Mouse (Mus musculus) limb, embryonic 10.5 days (tissue): Measurements from ENCODE around the gene Tet3. TPM values are rescaled to one million over a fixed set of nuclear protein-coding genes. Genes with fewer than 3 reads are reported as not detected.

Source experiments
- DNase-seq: peaks from one replicate; pipeline ENCODE4 v3.0.0-alpha.2; 2017; ENCODE audit warnings: low spot score
- H3K27ac ChIP-seq: fragments of 300-500 bp; sonication (generic); 2 replicates; pipeline ENCODE4 v1.5.1; 2016; ENCODE audit warnings: mild to moderate bottlenecking
- H3K27me3 ChIP-seq: fragments of 300-500 bp; sonication (generic); 2 replicates; pipeline ENCODE4 v1.6.1; 2016; ENCODE audit warnings: low read depth, mild to moderate bottlenecking; ENCODE audit not compliant: poor library complexity, severe bottlenecking
- H3K36me3 ChIP-seq: fragments of 300-500 bp; sonication (generic); 2 replicates; pipeline ENCODE4 v1.6.1; 2016; ENCODE audit warnings: mild to moderate bottlenecking, moderate library complexity
- H3K4me1 ChIP-seq: fragments of 300-500 bp; sonication (generic); 2 replicates; pipeline ENCODE4 v1.6.1; 2016
- H3K4me3 ChIP-seq: fragments of 300-500 bp; sonication (generic); 2 replicates; pipeline ENCODE4 v1.5.1; 2016; ENCODE audit warnings: mild to moderate bottlenecking, moderate library complexity
- H3K9me3 ChIP-seq: fragments of 300-500 bp; sonication (generic); replicated peaks from 2 replicates; pipeline ENCODE4 v1.6.1; 2016; ENCODE audit warnings: mild to moderate bottlenecking
- WGBS: fragments of 180-500 bp; shearing (Covaris S2); methylation state at CpG from one replicate; pipeline ENCODE4 v1.1.7; 2016; 5-methylcytosine and 5-hydroxymethylcytosine counted together
- polyA plus RNA-seq: library from polyadenylated mRNA; unstranded; fragments of >200 nt; fragmentation: Nextera tagmentation; extraction: Ambion mirVana; gene quantifications from 2 replicates; pipeline ENCODE4 v1.2.1, GENCODE M21; 2016

The Tet3 gene
- polyA plus RNA-seq, 1 experiment from 2014 or later = 42.7 TPM

- H3K27ac ChIP-seq = no peak overlapping the region
- H3K27me3 ChIP-seq = no peaks in the 10 kb centered on the region
- no peaks in the 10 kb centered on the region for H3K9me3 ChIP-seq
- H3K4me1 ChIP-seq = peaks cover 61% of the 10 kb centered on the region
- no peak for DNase-seq
- WGBS = 92% methylated on average over 9 of the region's 9 CpGs
- peaks cover 59% of the 10 kb centered on the region for H3K36me3 ChIP-seq
- no peak overlapping the region for H3K4me3 ChIP-seq
Measured at GRCm38 (mm10) chr6:83414601-83415355, 44.1 kb downstream of the Tet3 start.

- no peak overlapping the region for H3K27ac ChIP-seq
- no peak for DNase-seq
- no peaks in the 10 kb centered on the region for H3K27me3 ChIP-seq
- peaks cover 67% of the 10 kb centered on the region for H3K36me3 ChIP-seq
- no peak overlapping the region for H3K4me3 ChIP-seq
- H3K4me1 ChIP-seq = peaks cover 56% of the 10 kb centered on the region
- WGBS = 93% methylated on average over 1 of the region's 1 CpGs
- H3K9me3 ChIP-seq = no peaks in the 10 kb centered on the region
Measured at GRCm38 (mm10) chr6:83413686-83414085, 45.2 kb downstream of the Tet3 start.

- peaks cover 74% of the 10 kb centered on the region for H3K36me3 ChIP-seq
- H3K4me1 ChIP-seq = peaks cover 51% of the 10 kb centered on the region
- no peaks in the 10 kb centered on the region for H3K9me3 ChIP-seq
- 80% methylated on average over 5 of the region's 5 CpGs for WGBS
- H3K4me3 ChIP-seq = no peak overlapping the region
- H3K27ac ChIP-seq = no peak overlapping the region
- no peak for DNase-seq
- no peaks in the 10 kb centered on the region for H3K27me3 ChIP-seq
Measured at GRCm38 (mm10) chr6:83412854-83413401, 46.0 kb downstream of the Tet3 start.

- WGBS = 88% methylated on average over 10 of the region's 10 CpGs
- peaks cover 47% of the 10 kb centered on the region for H3K4me1 ChIP-seq
Measured at GRCm38 (mm10) chr6:83412362-83412853, 46.5 kb downstream of the Tet3 start.

GRCm38 (mm10) chr6:83411635-83412361 lies 47.1 kb downstream of the Tet3 start:
- Histone ChIP-seq H3K4me3 (no peak overlapping the region), H3K27ac (no peak overlapping the region), H3K4me1 (peaks cover 41% of the 10 kb centered on the region), H3K27me3 (no peaks in the 10 kb centered on the region), H3K9me3 (no peaks in the 10 kb centered on the region), H3K36me3 (peaks cover 83% of the 10 kb centered on the region)
- WGBS = 86% methylated on average over 9 of the region's 9 CpGs
- DNase-seq = no peak

More at GRCm38 (mm10) chr6:83412362-83412853, 46.5 kb downstream of the Tet3 start:
- Histone ChIP-seq H3K27me3 (no peaks in the 10 kb centered on the region), H3K4me3 (no peak overlapping the region), H3K9me3 (no peaks in the 10 kb centered on the region), H3K36me3 (peaks cover 77% of the 10 kb centered on the region), H3K27ac (no peak overlapping the region)
- no peak for DNase-seq

GRCm38 (mm10) chr6:83410046-83410706 lies 48.7 kb downstream of the Tet3 start:
- Histone ChIP-seq H3K4me3 (no peak overlapping the region), H3K27me3 (no peaks in the 10 kb centered on the region), H3K9me3 (no peaks in the 10 kb centered on the region), H3K4me1 (peaks cover 34% of the 10 kb centered on the region), H3K36me3 (peaks cover 89% of the 10 kb centered on the region), H3K27ac (no peak overlapping the region)
- 78% methylated on average over 9 of the region's 9 CpGs for WGBS
- no peak for DNase-seq

GRCm38 (mm10) chr6:83408510-83408909 lies 50.4 kb downstream of the Tet3 start:
- H3K9me3 ChIP-seq = no peaks in the 10 kb centered on the region
- 93% methylated on average over 9 of the region's 9 CpGs for WGBS
- peaks cover 91% of the 10 kb centered on the region for H3K36me3 ChIP-seq
- H3K4me3 ChIP-seq = no peak overlapping the region
- DNase-seq = no peak
- H3K27ac ChIP-seq = no peak overlapping the region
- peaks cover 34% of the 10 kb centered on the region for H3K4me1 ChIP-seq
- H3K27me3 ChIP-seq = no peaks in the 10 kb centered on the region

- Histone ChIP-seq H3K27me3 (no peaks in the 10 kb centered on the region), H3K36me3 (peaks cover 92% of the 10 kb centered on the region), H3K4me1 (peaks cover 7% of the 10 kb centered on the region), H3K4me3 (no peak overlapping the region), H3K27ac (0 out of 2 replicates have a peak overlapping the region, but pooled peaks have one; percentile 7), H3K9me3 (no peaks in the 10 kb centered on the region)
- 86% methylated on average over 7 of the region's 7 CpGs for WGBS
- DNase-seq = no peak
Measured at GRCm38 (mm10) chr6:83405511-83406064, 53.3 kb downstream of the Tet3 start.

- H3K27me3 ChIP-seq = no peaks in the 10 kb centered on the region
- DNase-seq = no peak
- H3K27ac ChIP-seq = no peak overlapping the region
- no peak overlapping the region for H3K4me3 ChIP-seq
- WGBS = 98% methylated on average over 13 of the region's 13 CpGs
- H3K9me3 ChIP-seq = no peaks in the 10 kb centered on the region
- H3K4me1 ChIP-seq = no peaks in the 10 kb centered on the region
- peaks cover 97% of the 10 kb centered on the region for H3K36me3 ChIP-seq
Measured at GRCm38 (mm10) chr6:83404571-83404970, 54.3 kb downstream of the Tet3 start.

GRCm38 (mm10) chr6:83403481-83403880 lies 55.4 kb downstream of the Tet3 start:
- no peak for DNase-seq
- Histone ChIP-seq H3K4me3 (no peak overlapping the region), H3K27ac (no peak overlapping the region), H3K27me3 (no peaks in the 10 kb centered on the region), H3K9me3 (no peaks in the 10 kb centered on the region), H3K36me3 (peaks cover 100% of the 10 kb centered on the region), H3K4me1 (no peaks in the 10 kb centered on the region)
- 96% methylated on average over 8 of the region's 8 CpGs for WGBS

GRCm38 (mm10) chr6:83399790-83400189 lies 59.1 kb downstream of the Tet3 start:
- no peaks in the 10 kb centered on the region for H3K27me3 ChIP-seq
- no peak overlapping the region for H3K27ac ChIP-seq
- peaks cover 100% of the 10 kb centered on the region for H3K36me3 ChIP-seq
- H3K4me3 ChIP-seq = no peak overlapping the region
- no peak for DNase-seq
- 87% methylated on average over 3 of the region's 3 CpGs for WGBS
- no peaks in the 10 kb centered on the region for H3K4me1 ChIP-seq
- H3K9me3 ChIP-seq = no peaks in the 10 kb centered on the region

- Histone ChIP-seq H3K4me1 (no peaks in the 10 kb centered on the region), H3K27ac (no peak overlapping the region), H3K27me3 (no peaks in the 10 kb centered on the region), H3K36me3 (peaks cover 100% of the 10 kb centered on the region), H3K9me3 (no peaks in the 10 kb centered on the region), H3K4me3 (no peak overlapping the region)
- no peak for DNase-seq
- 70% methylated on average over 8 of the region's 8 CpGs for WGBS
Measured at GRCm38 (mm10) chr6:83397728-83398127, 61.2 kb downstream of the Tet3 start.
